Mouse (Mus musculus) heart, embryonic 12.5 days (tissue): ENCODE results near the gene Hrh1. TPM values are rescaled to one million over a fixed set of nuclear protein-coding genes. Genes with fewer than 3 reads are reported as not detected.
"Not testable (repeated sequence)": the region's sequence is repeated elsewhere in the genome, so short reads cannot be mapped to it uniquely, and the experiment has no call there.

Source experiments
- ATAC-seq: fragments of 200-750 bp; cut with Nextera tagmentation; 2 replicates; pipeline ENCODE4 v1.8.0; 2017; ENCODE audit warnings: moderate TSS enrichment, moderate library complexity; ENCODE audit not compliant: insufficient number of reproducible peaks, low FRiP score
- H3K27ac ChIP-seq: fragments of 300-500 bp; sonication (generic); 2 replicates; pipeline ENCODE4 v1.5.1; 2016; ENCODE audit warnings: mild to moderate bottlenecking, moderate library complexity; ENCODE audit not compliant: poor library complexity, severe bottlenecking
- H3K27me3 ChIP-seq: fragments of 300-500 bp; sonication (generic); replicated peaks from 2 replicates; pipeline ENCODE4 v1.6.1; 2016; ENCODE audit warnings: mild to moderate bottlenecking, moderate library complexity
- H3K36me3 ChIP-seq: fragments of 300-500 bp; sonication (generic); 2 replicates; pipeline ENCODE4 v1.6.1; 2016; ENCODE audit warnings: mild to moderate bottlenecking, moderate library complexity
- H3K4me1 ChIP-seq: fragments of 300-500 bp; sonication (generic); replicated peaks from 2 replicates; pipeline ENCODE4 v1.6.1; 2016; ENCODE audit warnings: mild to moderate bottlenecking
- H3K4me2 ChIP-seq: fragments of 300-500 bp; sonication (generic); 2 replicates; pipeline ENCODE4 v1.6.1; 2016; ENCODE audit warnings: mild to moderate bottlenecking, moderate library complexity
- H3K4me3 ChIP-seq: fragments of 300-500 bp; sonication (generic); 2 replicates; pipeline ENCODE4 v1.5.1; 2016; ENCODE audit warnings: mild to moderate bottlenecking
- H3K9ac ChIP-seq: fragments of 300-500 bp; sonication (generic); 2 replicates; pipeline ENCODE4 v1.6.1; 2016; ENCODE audit warnings: mild to moderate bottlenecking, moderate library complexity
- H3K9me3 ChIP-seq: fragments of 300-500 bp; sonication (generic); replicated peaks from 2 replicates; pipeline ENCODE4 v1.6.1; 2016; ENCODE audit warnings: mild to moderate bottlenecking, moderate library complexity
- WGBS: fragments of 180-500 bp; shearing (Covaris S2); methylation state at CpG from one replicate; pipeline ENCODE4 v1.1.7; 2016; 5-methylcytosine and 5-hydroxymethylcytosine counted together
- polyA plus RNA-seq: library from polyadenylated mRNA; unstranded; fragments of >200 nt; fragmentation: Nextera tagmentation; extraction: Ambion mirVana; gene quantifications from 2 replicates; pipeline ENCODE4 v1.2.1, GENCODE M21; 2016

Gene Hrh1
- polyA plus RNA-seq, 1 experiment from 2014 or later: not detected

- H3K36me3 ChIP-seq: no peaks in the 10 kb centered on the region
- peaks cover 10% of the 10 kb centered on the region for H3K4me1 ChIP-seq
- H3K27me3 ChIP-seq: peaks cover 5% of the 10 kb centered on the region; the same call in 1 of the 2 replicates
- no peak overlapping the region for H3K4me2 ChIP-seq
- H3K9me3 ChIP-seq: peaks cover 11% of the 10 kb centered on the region; the same call in 1 of the 2 replicates
- no peak overlapping the region for H3K27ac ChIP-seq
- 71% methylated on average over 5 of the region's 5 CpGs for WGBS
- no peak overlapping the region for H3K9ac ChIP-seq
- ATAC-seq: peak; percentile 49; the same call in 1 of the 2 replicates
- H3K4me3 ChIP-seq: no peak overlapping the region
Observed at GRCm38 (mm10) chr6:114458191-114458590, 60.5 kb downstream of the Hrh1 start.

- 72% methylated on average over 2 of the region's 2 CpGs for WGBS
- no peak for ATAC-seq
- Histone ChIP-seq H3K36me3 (no peaks in the 10 kb centered on the region), H3K4me1 (peaks cover 10% of the 10 kb centered on the region), H3K9me3 (peaks cover 10% of the 10 kb centered on the region; the same call in 1 of the 2 replicates), H3K4me2 (no peak overlapping the region), H3K9ac (no peak overlapping the region), H3K4me3 (no peak overlapping the region), H3K27ac (no peak overlapping the region), H3K27me3 (peaks cover 10% of the 10 kb centered on the region; the same call in 1 of the 2 replicates)
Observed at GRCm38 (mm10) chr6:114459969-114460368, 62.2 kb downstream of the Hrh1 start.

- H3K9ac ChIP-seq: no peak overlapping the region
- H3K27ac ChIP-seq: no peak overlapping the region
- peaks cover 10% of the 10 kb centered on the region; the same call in 1 of the 2 replicates for H3K27me3 ChIP-seq
- H3K4me3 ChIP-seq: no peak overlapping the region
- no peak for ATAC-seq
- H3K36me3 ChIP-seq: no peaks in the 10 kb centered on the region
- H3K9me3 ChIP-seq: peaks cover 7% of the 10 kb centered on the region; the same call in 1 of the 2 replicates
- H3K4me1 ChIP-seq: peaks cover 10% of the 10 kb centered on the region
- no peak overlapping the region for H3K4me2 ChIP-seq
Observed at GRCm38 (mm10) chr6:114461536-114461935, 63.8 kb downstream of the Hrh1 start.

GRCm38 (mm10) chr6:114462747-114463146, 65.0 kb downstream of the Hrh1 start:
- Histone ChIP-seq H3K4me2 (no peak overlapping the region), H3K27me3 (peaks cover 10% of the 10 kb centered on the region; the same call in 1 of the 2 replicates), H3K9me3 (peaks cover 7% of the 10 kb centered on the region; the same call in 1 of the 2 replicates), H3K4me1 (peaks cover 10% of the 10 kb centered on the region), H3K27ac (no peak overlapping the region), H3K9ac (no peak overlapping the region), H3K4me3 (no peak overlapping the region), H3K36me3 (no peaks in the 10 kb centered on the region)
- ATAC-seq: no peak
- 25% methylated on average over 4 of the region's 4 CpGs for WGBS

GRCm38 (mm10) chr6:114473541-114473940, 75.8 kb downstream of the Hrh1 start:
- no peak overlapping the region for H3K27ac ChIP-seq
- no peak overlapping the region for H3K9ac ChIP-seq
- 53% methylated on average over 5 of the region's 5 CpGs for WGBS
- no peak for ATAC-seq
- peaks cover 22% of the 10 kb centered on the region; the same call in 1 of the 2 replicates for H3K27me3 ChIP-seq
- H3K9me3 ChIP-seq: peaks cover 5% of the 10 kb centered on the region; the same call in 1 of the 2 replicates
- H3K4me3 ChIP-seq: no peak overlapping the region
- H3K36me3 ChIP-seq: no peaks in the 10 kb centered on the region
- no peaks in the 10 kb centered on the region for H3K4me1 ChIP-seq
- H3K4me2 ChIP-seq: no peak overlapping the region

- H3K9me3 ChIP-seq: peaks cover 5% of the 10 kb centered on the region; the same call in 1 of the 2 replicates
- ATAC-seq: no peak
- no peak overlapping the region for H3K9ac ChIP-seq
- no peaks in the 10 kb centered on the region for H3K36me3 ChIP-seq
- no peak overlapping the region for H3K4me3 ChIP-seq
- H3K4me1 ChIP-seq: no peaks in the 10 kb centered on the region
- peaks cover 22% of the 10 kb centered on the region; the same call in 1 of the 2 replicates for H3K27me3 ChIP-seq
- WGBS: 79% methylated on average over 3 of the region's 3 CpGs
- H3K4me2 ChIP-seq: no peak overlapping the region
- no peak overlapping the region for H3K27ac ChIP-seq
Observed at GRCm38 (mm10) chr6:114474059-114474458, 76.3 kb downstream of the Hrh1 start.

GRCm38 (mm10) chr6:114474911-114475310, 77.2 kb downstream of the Hrh1 start:
- Histone ChIP-seq H3K9me3 (peaks cover 5% of the 10 kb centered on the region; the same call in 1 of the 2 replicates), H3K27ac (no peak overlapping the region), H3K4me3 (no peak overlapping the region), H3K36me3 (no peaks in the 10 kb centered on the region), H3K27me3 (peaks cover 22% of the 10 kb centered on the region; the same call in 1 of the 2 replicates), H3K4me1 (no peaks in the 10 kb centered on the region), H3K9ac (no peak overlapping the region), H3K4me2 (no peak overlapping the region)
- 73% methylated on average over 4 of the region's 4 CpGs for WGBS
- ATAC-seq: no peak

- WGBS: 37% methylated on average over 4 of the region's 4 CpGs
- Histone ChIP-seq H3K4me2 (no peak overlapping the region), H3K4me3 (no peak overlapping the region), H3K9ac (no peak overlapping the region), H3K27ac (no peak overlapping the region), H3K9me3 (peaks cover 5% of the 10 kb centered on the region; the same call in 1 of the 2 replicates), H3K27me3 (peaks cover 17% of the 10 kb centered on the region), H3K36me3 (no peaks in the 10 kb centered on the region), H3K4me1 (no peaks in the 10 kb centered on the region)
- no peak for ATAC-seq
Observed at GRCm38 (mm10) chr6:114478771-114479170, 81.0 kb downstream of the Hrh1 start.

- Histone ChIP-seq H3K4me1 (no peaks in the 10 kb centered on the region), H3K9me3 (peaks cover under 1% of the 10 kb centered on the region; the same call in 1 of the 2 replicates), H3K4me2 (no peak overlapping the region), H3K27ac (no peak overlapping the region), H3K9ac (no peak overlapping the region), H3K36me3 (no peaks in the 10 kb centered on the region), H3K4me3 (no peak overlapping the region), H3K27me3 (peaks cover 14% of the 10 kb centered on the region)
- WGBS: 84% methylated on average over 16 of the region's 16 CpGs
- no peak for ATAC-seq
Observed at GRCm38 (mm10) chr6:114479644-114480410, 82.1 kb downstream of the Hrh1 start.

GRCm38 (mm10) chr6:114489371-114489770, 91.6 kb downstream of the Hrh1 start:
- no peak overlapping the region for H3K9ac ChIP-seq
- ATAC-seq: no peak
- no peaks in the 10 kb centered on the region for H3K4me1 ChIP-seq
- 81% methylated on average over 3 of the region's 3 CpGs for WGBS
- H3K27me3 ChIP-seq: peaks cover 23% of the 10 kb centered on the region
- H3K27ac ChIP-seq: no peak overlapping the region
- no peaks in the 10 kb centered on the region for H3K9me3 ChIP-seq
- H3K4me2 ChIP-seq: no peak overlapping the region
- H3K4me3 ChIP-seq: no peak overlapping the region
- H3K36me3 ChIP-seq: no peaks in the 10 kb centered on the region

GRCm38 (mm10) chr6:114492588-114492987, 94.9 kb downstream of the Hrh1 start:
- H3K9ac ChIP-seq, ATAC-seq, H3K4me3 ChIP-seq, H3K4me2 ChIP-seq, H3K36me3 ChIP-seq, H3K27ac ChIP-seq, H3K9me3 ChIP-seq, H3K4me1 ChIP-seq: not testable (repeated sequence)
- 60% methylated on average over 10 of the region's 10 CpGs for WGBS
- H3K27me3 ChIP-seq: peaks cover 23% of the 10 kb centered on the region
